Mouse (Mus musculus): ENCODE results near the gene Prkag1. TPM values are rescaled to one million over a fixed set of nuclear protein-coding genes. Genes with fewer than 3 reads are reported as not detected.

The Prkag1 gene
- 10 to 100 TPM; 36.6 to 42.0 TPM for total RNA-seq (2021)
- long read RNA-seq, experiment 1, transcript Prkag1-201 (12 exons, 1,652 nt) = major isoform, 36 of 52 reads
- long read RNA-seq, experiment 1, partial matches to known transcripts = 5 of 52 reads
- long read RNA-seq, experiment 1, other reads (novel, unspliced or antisense) = 11 of 52 reads
- long read RNA-seq, experiment 2, transcript Prkag1-201 (12 exons, 1,652 nt) = major isoform, 52 of 68 reads
- long read RNA-seq, experiment 2, partial matches to known transcripts = 2 of 68 reads
- long read RNA-seq, experiment 2, other reads (novel, unspliced or antisense) = 14 of 68 reads

DNA sequence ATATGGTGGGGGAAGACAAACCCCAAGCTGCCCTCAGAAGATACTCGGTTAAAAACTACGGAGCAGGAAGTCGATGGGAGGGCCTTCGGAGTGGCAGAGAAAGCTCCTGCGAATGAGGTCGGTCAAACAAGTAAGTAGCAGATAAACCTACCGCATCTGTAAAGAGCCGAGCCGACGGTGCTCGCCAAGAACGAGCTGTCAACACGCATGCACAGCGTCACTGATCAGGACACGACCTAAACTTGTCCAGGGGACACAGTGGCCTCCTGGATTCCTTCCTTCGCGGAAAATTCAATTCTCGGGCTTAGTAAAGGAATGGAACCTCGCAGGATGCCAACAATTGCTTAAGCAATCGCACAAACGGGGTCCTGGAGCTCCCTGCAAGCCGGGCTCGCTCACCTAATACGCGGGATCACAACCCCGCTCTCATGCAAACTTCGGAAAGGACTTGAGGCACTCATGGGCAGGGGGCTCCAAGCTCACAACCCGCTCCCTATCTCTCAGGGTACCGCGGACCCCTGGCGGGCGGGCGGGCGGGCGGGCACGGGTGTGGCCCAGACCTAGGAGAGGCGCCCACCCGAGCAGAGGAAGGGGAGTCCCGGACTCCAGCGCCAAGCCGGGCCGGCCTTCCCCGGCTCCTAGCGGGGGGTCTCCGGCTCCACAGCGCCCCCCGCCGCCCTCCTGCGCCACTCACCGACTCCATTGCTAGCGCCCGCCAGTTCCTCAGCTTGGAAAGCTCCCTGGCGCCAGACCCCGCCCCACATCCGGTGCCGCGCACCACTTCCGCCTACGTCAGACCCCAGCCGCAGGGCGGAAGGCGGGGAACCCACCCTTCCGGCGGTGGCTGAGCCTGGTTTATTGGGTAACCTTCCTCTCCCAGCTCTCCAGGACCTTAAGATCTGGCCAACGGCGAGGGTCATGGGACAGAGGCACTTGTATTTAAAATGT is at the start of gene Prkag1:
TSS of gene Prkag1 (minus strand) at position 786 of the 948 bp plus-strand sequence.
- intact Hi-C loops (cut with DNase I; ENCODE audit: low total_unique reads) = loop anchor here (5.0 kb wide), 1 partner anchor 36 kb away; no protein-coding TSS in a partner anchor
- DNase-seq = peak; percentile 98

GRCm38 (mm10) chr15:98877331-98877730 is 46.0 kb upstream of the Prkag1 start:
- DNase-seq = peak; percentile 53
- intact Hi-C loops (cut with DNase I; ENCODE audit: low total_unique reads) = loop anchor here (5.0 kb wide), 1 partner anchor 50 kb away; no protein-coding TSS in a partner anchor

DNA sequence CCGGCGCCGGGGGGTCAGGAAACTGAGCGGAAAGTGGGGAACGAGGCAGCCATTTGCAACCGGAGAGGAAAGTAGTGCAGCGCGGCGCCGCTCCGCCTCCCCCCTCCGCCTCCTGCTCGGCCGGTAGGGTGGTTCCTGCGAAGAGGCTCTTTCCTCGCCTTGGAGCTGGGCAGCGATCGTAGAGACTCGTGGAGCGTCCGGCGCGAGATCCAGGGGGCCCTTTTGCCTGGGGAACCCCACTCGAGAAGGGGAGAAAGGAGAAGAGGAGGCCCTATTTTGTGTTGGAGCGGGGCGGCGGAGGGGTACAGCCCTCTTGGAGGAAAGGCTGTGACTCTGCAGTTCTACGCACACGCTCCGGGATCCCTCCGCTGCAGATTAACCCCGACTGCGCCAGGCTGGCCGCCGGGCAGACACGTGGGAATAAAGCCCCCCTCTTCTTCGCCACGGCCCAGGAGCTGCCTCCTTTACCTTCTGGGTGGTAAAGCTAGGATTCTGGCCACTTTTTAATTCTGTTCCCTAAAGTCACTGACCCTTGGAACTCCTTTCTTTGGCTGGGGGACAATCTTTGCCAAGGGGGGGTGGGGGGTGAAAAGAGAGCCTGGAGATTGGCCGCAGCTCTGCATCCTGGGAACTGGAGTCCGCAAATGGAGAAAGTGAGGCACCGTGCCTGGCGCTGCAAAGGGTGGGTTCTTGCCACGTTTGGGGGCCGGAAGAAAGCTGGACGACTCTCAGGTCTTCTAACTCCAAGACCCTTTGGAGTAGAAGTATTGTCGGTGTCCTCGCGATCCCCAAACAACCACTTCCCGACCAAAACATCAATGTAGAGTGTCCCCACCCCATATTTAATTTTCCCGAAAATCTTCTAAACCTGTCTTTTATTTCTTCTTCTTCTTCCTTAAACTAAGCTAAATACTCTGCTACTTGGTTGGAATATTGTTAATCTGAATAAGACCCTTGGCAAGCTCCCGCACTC is 40.9 kb upstream of the Prkag1 start:
- intact Hi-C loops (cut with DNase I; ENCODE audit: low total_unique reads) = loop anchor here (5.0 kb wide), 1 partner anchor 120 kb away; no protein-coding TSS in a partner anchor

GRCm38 (mm10) chr15:98871070-98871915 is 40.0 kb upstream of the Prkag1 start, which contains the start of gene Kmt2d:
Gene Kmt2d (minus strand): TSS chr15:98871204.
- DNase-seq = peak; percentile 35
- intact Hi-C loops (cut with DNase I; ENCODE audit: low total_unique reads) = loop anchor here (5.0 kb wide), 1 partner anchor 121 kb away; no protein-coding TSS in a partner anchor

More for the DNA sequence above, 40.9 kb upstream of the Prkag1 start:
- peak; percentile 91 for DNase-seq

- peak; percentile 63 for DNase-seq
- intact Hi-C loops (cut with DNase I; ENCODE audit: low total_unique reads) = loop anchor here (5.0 kb wide), 1 partner anchor 122 kb away; no protein-coding TSS in a partner anchor
These were observed 39.1 kb upstream of the Prkag1 start for GRCm38 (mm10) chr15:98870179-98871069.

- DNase-seq = peak; percentile 21
- intact Hi-C loops (cut with DNase I; ENCODE audit: low total_unique reads) = loop anchor here (5.0 kb wide), 2 partner anchors 37 to 123 kb away; partner anchors contain the start of gene Prkag1
These were observed 38.2 kb upstream of the Prkag1 start for GRCm38 (mm10) chr15:98869342-98870178.

DNA sequence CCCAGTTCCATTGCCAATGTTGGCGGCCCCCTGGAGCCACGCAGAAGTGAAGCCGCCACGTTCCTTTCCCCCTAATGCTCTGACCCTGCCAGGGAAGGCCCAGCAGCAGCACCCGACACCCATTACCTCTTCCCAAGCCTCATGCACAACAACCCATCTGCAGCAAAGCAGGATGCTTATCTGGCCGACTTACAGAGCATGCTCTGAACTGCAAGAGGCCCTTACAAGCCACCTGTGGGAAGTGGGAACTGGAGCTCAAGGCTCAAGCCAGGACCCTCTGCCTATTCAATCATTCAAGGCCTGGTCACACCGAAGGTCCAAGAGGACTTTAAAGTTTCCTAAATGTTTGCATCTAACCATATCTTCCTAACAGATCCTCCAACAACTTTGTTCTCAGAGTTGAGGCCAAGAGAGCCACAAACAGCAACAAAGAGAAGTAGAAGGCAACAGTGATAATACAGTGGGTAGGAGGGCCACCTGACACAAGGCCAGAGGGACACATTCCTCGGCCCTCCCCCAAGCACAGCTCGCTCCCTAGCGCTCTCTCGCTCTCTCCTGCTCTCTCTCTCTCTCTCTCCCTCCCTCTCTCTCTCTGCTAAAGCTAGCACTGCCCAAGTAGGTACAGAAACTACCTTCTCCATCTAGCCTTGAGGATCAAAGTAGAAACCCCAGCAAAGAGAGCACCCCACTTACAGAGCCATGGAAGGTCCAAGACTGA is 37.2 kb upstream of the Prkag1 start:
- intact Hi-C loops (cut with DNase I; ENCODE audit: low total_unique reads) = loop anchor here (5.0 kb wide), 1 partner anchor 36 kb away; the partner anchor contains the start of gene Prkag1
- peak; percentile 6 for DNase-seq

GRCm38 (mm10) chr15:98867321-98867720 is 36.0 kb upstream of the Prkag1 start:
- peak; percentile 44 for DNase-seq

GRCm38 (mm10) chr15:98866501-98866900 is 35.2 kb upstream of the Prkag1 start:
- DNase-seq = no peak
- intact Hi-C loops (cut with DNase I; ENCODE audit: low total_unique reads) = loop anchor here (5.0 kb wide), 1 partner anchor 34 kb away; the partner anchor contains the start of gene Prkag1

More at GRCm38 (mm10) chr15:98867321-98867720, 36.0 kb upstream of the Prkag1 start:
- intact Hi-C loops (cut with DNase I; ENCODE audit: low total_unique reads) = loop anchor here (5.0 kb wide), 1 partner anchor 35 kb away; the partner anchor contains the start of gene Prkag1

DNA sequence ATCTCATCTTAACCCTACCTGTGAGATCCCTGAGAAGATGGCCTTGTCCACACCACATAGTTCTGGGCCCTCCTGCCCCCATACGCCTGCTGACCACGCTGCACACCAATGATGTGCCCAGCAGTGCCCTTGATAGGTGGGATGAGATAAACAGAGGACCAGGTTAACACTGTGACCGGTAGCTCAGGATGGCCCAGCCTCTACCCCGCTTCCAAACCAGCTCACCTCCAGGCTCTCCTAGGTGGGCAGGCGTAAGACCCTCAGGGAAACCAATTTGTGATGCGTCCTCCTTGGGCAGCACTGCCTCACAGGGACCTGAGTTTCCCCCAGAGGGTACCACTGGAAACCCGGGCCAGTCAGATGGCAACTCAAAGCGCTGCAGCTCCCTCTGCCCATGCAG is 34.5 kb upstream of the Prkag1 start:
- intact Hi-C loops (cut with DNase I; ENCODE audit: low total_unique reads) = loop anchor here (5.0 kb wide), 1 partner anchor 33 kb away; the partner anchor contains the start of gene Prkag1

DNA sequence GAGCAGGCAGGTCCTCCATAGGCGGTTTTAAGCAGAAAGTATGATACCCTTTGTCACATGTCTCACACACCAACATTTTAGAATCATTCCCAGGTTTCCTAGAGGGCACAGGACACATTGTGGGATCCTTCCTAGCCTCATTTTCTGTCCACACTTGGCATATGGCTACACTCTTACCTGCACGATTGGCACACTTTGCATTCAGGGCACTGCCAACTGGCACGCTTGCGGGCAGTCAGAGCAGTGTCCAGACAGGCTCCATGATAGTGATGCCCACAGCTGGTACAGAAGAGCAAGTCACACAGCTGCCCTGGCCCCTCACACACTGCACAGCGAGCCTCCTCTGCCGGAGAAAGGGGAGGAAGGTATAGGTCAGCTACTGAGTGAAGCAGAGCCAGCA is 33.6 kb upstream of the Prkag1 start:
- no peak for DNase-seq
- intact Hi-C loops (cut with DNase I; ENCODE audit: low total_unique reads) = loop anchor here (5.0 kb wide), 1 partner anchor 33 kb away; the partner anchor contains the start of gene Prkag1

More for the DNA sequence above, 34.5 kb upstream of the Prkag1 start:
- DNase-seq = no peak

- intact Hi-C loops (cut with DNase I; ENCODE audit: low total_unique reads) = no loop called here
- peak; percentile 3 for DNase-seq
These were observed 32.2 kb upstream of the Prkag1 start for GRCm38 (mm10) chr15:98863451-98863958.

DNA sequence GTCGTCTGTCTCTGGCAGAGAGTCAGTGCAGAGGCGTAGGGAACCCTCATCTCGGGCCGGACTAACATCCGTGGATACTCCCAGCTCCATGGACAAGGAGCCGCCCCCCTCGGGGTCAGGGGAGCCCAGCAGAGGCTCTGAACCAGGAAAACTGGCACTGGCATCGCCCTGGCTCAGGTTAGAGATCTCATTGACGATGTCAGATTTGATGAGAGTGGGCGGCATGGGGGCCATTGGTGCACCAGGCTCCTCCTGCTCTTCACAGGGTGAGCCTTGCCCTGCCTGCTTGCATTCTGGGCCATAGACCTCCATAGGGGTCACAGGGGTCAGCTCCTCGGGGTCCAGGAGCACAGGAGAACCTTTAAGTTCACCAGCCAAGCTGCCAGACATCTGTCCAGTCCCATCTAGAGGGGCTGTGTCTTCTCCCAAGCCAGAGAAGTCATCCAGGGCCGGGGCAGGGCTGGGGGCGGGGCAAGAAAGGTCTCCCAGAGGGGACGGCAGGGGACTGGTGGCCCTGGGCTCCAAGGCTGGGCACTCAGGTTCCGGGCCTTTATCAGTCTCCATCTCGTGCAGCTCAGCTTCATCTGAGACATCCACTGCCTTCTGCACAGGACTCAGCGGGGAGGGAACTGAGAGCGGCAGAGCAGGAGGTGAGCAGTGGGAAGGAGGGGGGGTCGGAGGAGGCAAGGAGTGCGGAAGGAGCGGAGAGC is 30.5 kb upstream of the Prkag1 start:
- peak; percentile 5 for DNase-seq
- intact Hi-C loops (cut with DNase I; ENCODE audit: low total_unique reads) = no loop called here

GRCm38 (mm10) chr15:98860921-98861320 is 29.6 kb upstream of the Prkag1 start:
- DNase-seq = no peak

More at GRCm38 (mm10) chr15:98860921-98861320, 29.6 kb upstream of the Prkag1 start:
- intact Hi-C loops (cut with DNase I; ENCODE audit: low total_unique reads) = no loop called here

Measured in gastrocnemius, postnatal 14 days (tissue).